Mouse (Mus musculus): ENCODE measurements around the gene Gatad2a.

The Gatad2a gene

DNA sequence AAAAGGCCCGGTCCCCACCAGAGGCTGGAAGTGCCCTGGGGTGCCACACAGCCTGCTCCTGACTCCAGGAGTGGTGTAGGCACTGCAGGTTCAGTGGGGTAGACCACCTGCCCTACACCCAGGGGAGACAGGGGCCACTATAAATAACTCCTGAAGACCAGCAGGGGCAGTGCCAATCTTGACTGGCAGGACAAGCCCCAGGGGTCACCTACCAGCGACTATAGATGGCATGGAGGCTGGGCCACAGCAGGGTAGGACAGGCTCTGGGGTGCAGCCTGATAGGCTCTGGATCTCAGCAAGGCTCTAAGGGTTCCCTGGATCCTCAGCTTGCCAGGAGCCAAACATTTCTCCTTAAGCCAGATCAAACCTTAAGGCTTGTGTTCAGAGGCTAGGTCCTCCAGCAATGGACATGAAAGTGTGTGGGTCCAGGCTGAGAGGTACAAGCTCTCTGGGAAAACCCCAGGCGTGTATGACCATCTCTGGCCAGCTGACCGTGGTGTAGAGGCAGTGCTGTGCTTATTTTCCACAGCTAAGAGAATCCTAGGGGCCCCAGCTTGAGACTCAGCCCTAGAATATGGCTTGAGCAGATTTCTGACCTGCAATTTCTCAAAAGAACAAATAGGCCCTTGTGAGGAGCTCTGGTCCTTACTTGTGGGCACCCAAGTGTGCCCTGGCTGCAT lies 100.3 kb downstream of the Gatad2a start:
- DNase-seq: no peak

DNA sequence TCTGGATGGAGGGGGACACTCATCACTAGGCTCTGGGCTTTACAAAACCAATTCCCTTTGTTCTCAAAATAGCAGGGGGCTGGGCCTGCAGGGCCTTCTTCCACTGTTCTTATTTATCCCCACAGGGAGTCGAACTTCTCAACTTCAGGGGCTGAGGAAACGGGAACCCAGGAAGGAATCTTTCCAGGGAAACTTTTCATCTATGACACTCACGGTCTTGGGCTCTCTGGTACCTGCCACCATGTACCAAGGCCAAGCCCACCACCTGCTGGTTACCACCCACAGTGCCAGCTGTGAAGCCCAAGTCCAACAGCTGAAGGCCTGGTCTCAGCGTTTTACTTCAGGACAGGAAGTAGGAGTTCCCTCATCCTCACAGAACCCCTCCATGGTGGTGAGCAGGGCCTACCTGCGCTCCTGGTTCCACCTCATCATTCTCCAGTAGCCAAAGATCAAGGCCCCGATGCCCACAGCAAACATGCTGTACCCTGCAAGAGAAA lies 101.3 kb downstream of the Gatad2a start:
- no peak for DNase-seq

DNA sequence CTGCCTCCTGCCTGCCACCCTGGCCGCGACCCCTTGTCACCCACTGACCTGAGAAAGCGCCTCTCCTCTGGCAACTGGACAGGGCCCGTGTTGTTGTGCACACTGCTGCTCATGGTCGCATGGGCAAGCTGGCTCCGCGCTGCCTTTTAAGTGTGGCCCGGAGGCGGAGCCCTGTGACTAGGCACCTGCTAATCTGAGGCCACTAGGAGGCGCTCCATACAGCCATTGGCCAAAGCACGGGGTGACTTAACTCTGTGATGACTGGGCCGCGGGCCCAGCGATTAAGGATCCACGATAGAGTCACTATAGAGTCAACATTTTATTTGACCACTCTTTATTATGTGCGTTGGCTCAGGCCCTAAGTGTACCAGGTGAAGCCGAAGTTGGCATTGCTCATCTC lies 102.3 kb downstream of the Gatad2a start:
- peak; percentile 86 for DNase-seq

DNA sequence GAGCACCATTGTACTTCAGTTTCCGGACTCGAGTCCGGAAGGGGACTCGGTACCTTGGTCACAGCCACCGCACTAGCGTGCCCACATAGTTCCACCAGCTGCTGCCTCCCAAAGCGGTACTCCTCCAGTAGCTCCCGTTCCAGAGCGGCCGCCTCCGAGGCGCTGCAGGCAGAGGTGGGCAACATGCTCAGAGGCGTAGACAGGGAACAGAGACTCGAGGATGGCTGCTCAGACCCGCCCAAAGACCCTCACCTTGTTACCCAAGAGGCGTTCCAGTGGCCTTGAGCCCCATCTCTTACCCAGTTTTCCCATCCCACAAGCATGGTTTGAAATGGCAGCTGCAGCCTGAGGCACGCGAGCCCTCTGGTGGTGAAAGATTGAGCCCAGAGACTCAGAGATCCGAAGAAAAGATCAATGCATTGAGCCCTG lies 105.4 kb downstream of the Gatad2a start:
- DNase-seq: peak; percentile 77

DNA sequence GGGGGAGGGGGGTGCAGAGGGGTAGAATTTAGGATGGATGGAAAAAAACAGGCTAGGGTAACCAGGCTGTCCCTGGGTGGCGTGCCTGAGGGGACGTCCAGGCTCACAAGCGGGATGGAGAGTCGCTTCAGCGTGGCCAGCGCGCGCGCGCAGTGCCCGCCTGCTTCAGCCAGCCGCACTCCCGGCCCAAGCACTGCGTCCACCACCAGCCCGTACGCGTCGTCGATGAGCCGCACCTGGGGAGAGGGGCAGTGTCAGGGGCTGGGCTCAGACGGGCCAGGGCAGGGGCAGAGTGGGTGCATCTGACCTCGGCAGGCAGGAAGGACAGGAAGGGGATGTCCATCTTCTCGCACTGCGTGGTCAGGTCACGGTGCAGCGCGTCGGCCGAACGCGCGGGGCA lies 107.3 kb downstream of the Gatad2a start:
- DNase-seq: peak; percentile 41

DNA sequence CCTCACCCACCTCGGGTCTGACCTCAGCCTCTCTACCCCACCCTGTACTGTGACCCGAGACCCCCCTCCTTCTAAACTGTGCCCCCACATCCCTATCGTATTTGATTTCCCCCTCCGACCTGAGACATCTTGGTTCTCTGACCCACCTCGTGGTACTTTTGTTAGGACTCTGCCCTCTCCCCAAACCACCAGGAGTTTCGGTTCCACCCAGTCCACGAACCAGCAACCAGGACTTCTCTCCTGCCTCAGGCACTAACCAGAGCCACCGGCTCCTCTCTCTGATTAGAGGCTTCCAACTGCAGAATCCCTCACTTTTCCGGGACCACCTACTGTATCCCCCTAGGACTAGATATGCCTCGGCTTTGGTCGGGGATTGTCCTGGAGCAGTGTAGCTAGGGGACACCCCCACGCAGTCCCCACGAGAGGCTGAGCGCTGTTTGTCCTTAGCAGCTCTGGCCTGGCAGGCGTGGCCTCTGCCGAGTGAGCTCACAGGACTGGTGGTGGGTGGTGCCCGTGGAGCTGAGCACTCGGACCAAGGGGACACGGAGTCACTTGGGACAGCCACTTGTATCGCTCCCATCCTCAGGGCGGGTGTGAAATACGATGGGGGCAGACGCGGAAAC lies 107.8 kb downstream of the Gatad2a start:
- DNase-seq: no peak

DNA sequence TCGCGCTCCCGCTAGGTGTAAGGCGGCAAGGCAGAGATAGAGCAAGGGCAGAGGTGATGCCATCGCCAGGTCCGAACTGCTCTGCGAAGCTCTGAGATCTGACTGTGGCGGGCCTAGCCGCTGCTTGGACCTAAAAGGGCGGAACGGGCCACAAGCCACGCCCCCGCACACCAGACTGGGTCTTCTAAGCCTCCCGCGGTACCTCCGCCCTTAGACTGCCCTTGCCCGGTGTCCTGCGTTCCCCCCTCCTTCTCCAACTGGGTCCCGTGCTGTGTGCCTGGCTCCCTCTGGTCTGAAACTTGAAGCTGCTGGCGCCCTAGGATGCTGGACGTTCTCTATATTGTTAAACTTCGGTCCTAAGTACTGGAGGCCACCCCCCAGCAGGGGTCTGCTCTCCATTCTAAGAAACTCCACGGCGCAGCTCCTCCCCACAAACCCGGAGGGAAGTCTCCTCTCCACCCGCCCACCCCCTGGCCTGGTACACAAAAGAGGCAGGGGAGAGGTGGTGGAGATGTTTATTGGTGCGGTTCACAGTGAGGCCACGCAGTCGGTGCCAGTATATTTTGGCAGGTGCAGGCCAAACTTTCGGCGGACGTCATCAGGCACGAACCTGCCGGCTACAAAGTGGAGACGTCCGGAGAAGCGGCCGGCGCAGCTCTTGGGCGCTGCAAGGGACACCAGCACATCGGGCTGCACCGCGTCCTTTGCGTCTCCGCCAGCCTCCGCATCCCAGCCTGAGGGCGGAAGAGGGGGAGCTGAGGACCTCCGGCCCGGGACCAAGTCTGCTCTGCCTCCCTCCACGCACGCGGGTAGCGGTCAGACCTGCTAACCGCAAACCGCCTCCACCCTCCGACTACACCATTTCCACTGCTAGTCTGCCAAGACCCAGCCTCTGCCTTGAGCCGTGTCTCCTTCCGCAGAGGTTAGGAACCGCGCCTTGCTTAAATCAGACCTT lies 108.6 kb downstream of the Gatad2a start, which contains the start of gene Cilp2:
Gene Cilp2, minus strand, starts transcription at position 399 of the 955 bp plus-strand sequence.
- peak; percentile 50 for DNase-seq

DNA sequence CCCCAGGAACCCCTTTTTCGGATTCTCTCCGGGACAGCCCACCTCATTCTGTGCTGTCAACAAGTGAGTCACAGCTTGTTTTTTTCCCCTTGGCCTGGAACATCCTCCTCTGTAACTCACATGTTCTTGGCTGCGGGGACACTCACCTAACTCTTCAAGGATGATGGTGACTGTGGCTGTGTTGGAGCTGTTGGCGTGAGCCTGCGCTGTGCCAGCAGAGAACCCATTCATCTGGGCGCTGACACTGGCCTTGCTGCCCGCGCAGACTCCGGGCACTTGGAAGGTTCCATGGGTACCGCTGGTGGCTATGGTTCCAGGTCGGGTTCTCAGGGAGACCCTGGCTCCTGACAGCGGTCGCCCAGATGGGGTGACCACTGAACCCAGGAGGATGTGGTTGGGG lies 112.0 kb downstream of the Gatad2a start:
- DNase-seq: no peak

DNA sequence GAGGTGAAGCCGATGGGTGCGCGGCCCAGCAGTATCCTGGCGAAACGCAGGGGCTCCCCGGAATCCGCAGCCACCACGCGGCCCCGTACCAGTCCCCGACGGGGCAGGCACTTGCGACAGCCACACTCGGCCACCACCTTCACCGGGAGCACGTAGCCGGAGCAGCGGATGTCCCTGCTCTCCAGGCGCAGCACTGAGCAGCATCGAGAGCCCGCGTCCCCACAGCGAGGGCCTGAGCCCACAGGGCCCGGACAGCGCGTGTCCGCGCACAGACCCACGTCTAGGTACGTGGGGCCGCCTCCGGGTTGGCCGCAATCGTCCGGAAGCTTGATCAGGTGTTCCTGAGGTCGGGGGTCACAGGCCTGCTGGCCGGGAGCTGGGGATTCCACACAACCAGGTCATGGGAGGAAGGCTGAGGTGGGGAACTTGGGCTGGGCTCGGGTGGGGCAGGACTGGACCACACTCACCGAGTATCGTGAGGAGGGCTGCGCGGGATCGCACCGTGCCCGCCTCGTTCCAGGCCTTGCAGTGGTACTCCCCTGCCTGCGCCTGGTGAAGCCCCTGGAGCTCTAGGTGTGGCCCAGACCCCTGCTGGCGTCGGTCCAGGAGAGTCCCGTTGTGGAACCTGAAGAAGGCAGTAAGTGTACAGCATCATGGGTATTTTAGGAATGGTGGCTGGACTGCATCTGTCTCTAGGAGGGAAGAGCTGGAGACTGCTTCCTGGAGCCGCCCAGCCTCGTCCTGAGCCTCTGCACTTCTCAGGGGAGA lies 113.2 kb downstream of the Gatad2a start:
- DNase-seq: no peak

DNA sequence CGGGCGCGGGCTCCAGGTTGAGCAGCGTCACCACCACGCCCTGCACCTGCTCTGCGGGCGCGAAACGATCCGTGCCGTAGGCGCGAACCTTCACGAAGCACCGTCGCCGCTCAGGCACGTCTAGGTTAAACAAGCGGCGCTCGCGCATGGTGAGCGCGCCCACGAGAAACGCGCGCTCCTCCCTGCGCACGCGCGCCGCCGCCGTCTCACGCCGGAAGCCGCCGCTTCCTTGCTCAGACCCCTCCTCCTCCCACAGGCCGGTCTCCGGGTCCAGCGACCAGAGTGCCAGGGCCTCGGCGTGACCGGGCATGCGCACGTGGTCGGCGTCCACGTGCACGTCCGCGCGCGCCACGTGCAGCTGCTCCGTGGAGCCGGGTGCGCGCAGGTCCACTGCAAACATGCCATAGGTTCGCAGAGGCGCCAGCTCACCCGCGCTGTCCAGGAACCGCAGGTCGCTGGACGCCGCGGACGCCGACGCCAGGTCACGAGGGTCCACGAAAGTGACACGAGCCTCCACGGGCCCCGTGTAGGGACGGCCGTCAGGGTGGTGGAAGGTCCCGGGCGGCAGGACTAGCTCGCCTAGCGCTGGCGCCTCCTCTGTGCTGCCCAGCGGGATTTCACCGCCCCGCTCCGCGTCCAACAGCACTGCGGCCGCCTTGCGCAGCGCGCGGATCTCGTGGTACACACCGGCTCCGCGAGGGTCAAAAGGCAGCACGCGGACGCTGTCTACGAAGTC lies 114.0 kb downstream of the Gatad2a start:
- peak; percentile 77 for DNase-seq

DNA sequence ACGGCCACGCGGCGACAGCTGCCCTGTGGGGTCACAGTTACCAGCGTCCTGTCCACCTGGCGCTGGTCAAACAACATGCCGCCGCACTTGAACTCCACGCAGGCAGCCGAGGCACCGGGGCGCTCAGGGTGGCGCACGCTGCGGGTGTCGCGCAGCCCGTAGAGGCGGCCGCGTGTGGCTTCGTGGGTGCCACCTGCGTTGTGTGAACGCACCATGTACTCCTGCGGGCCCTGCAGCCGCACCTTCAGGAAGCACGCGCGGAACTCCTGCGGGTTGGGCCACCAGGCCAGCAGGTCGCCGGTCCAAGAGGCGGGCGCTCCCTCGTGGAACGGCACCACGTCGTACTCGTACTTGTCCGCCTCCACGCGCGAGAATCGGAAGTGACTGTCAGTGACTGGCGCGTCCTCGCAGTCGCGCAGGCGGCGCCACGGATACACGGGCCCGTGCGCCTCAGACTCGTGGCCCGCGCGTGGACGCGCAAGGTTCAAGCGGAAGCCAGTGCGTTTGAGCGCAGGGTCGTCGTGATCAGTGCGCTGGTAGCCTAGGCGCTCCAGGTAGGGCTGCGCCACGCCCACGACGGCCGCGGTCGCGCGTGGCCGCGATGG lies 114.8 kb downstream of the Gatad2a start:
- no peak for DNase-seq

DNA sequence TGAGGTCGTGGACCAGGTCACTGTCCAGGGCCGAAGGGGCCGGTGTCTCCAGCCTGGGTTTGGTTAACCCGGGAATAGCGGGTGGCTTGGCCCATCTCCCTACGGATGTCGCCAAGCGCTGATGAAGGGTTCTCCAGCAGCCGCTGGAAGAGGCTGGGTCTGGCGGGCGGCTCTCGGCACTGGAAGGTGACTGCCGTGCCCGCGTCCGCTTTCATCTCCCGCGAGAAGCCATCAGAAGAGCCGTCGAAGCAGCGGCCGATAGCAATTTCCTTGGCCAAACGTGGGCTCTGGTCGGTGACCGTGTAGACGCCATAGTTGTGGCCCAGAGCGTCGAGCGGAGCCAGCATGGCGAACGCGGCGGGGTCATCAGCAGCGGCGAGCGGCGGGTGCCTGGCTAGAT lies 115.3 kb downstream of the Gatad2a start:
- peak; percentile 17 for DNase-seq

DNA sequence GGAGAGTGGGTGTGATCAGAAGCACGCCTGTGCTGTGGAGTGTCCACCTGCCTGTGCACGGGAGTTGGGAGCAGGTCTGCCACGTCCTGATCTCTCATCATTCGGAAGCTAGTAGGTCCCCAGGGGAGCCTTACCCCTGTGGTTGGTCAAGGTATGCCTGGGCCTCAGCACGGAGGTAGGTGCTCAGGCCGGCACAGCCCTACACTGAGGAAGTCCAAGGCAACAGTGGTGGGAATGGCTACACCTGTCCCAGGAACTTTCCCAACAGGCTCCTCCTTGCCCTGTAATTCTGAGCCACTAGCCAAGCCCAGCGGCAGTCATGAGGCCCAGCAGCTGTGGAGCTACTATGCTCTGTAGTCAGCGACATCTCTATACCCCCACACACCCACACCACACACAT lies 116.5 kb downstream of the Gatad2a start:
- no peak for DNase-seq

DNA sequence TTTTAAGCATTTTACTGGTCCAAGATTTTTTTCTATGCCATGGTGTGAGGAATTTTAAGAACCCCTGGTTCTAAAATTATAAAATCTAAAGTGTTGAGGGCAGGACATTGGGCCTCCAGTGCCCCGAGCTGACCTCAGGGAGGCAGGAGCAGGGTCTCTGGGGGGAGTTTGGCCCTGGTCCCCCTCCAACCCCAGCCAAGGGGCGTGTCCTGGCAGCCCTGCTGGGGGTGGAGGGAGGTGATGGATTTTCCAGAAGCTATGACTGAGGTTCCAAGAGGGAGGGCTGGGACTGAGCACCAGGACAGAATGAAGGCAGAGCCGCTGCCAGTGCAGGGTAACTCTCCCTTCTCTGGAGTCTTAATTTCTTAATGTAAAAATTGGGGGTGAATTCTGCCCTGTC lies 118.2 kb downstream of the Gatad2a start:
- DNase-seq: no peak

DNA sequence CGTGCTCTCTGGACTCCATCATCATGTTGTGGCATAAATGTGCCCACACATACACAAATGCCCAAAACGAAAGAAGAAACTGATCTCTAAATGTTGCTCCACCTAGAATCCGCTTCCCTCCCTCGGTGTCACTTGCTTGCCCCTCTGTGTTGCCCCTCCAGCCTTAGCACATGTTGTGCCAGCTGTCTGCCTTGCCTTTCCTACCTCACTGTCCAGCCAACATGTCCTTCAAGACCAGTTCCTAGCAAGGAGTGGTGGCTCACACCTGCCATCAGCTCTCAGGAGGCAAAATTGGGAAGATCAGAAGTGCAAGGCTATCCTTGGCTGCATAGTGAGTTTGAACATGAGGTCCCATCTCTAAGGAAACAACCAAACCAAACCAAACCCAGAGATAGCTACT lies 118.8 kb downstream of the Gatad2a start:
- no peak for DNase-seq

DNA sequence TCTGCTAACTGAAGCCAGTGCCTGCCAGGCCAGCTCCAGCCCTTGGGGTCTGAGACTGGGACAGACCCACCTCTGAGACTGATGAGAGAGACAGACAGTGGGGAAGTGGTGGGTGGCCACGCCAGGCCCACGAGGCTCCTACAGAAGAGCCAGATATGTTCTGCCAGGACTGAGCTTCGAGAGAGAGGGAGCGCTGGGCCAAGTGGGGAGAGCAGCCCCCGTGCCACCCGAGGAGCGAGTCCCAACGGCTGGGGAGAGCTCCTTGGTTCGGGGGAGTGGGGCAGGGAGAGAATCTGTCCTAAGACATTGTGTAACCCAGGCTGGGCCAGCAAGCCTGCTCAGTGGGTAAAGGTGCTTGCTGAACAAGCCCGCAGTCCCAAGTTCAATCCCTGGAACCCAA lies 119.2 kb downstream of the Gatad2a start:
- DNase-seq: no peak

DNA sequence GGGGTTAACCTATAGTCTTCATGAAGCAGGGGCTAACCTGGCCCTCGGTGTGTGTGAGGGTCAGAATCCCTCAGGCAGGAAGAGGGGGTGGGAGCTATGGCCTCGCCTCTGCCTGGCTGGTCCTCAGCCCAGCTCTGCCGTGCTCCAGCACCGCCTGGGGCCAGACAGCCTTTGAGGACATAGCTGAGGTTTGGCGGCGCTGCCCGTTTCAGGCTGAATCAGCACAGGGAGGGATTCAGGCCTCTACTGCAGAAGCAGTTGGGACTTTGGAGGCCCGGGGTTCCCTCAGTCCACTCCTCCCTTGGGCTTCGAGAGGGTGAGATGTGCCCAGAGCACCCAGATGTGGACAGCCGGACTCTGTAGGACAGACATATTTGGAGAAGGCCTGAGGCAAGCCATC lies 120.1 kb downstream of the Gatad2a start:
- DNase-seq: no peak

DNA sequence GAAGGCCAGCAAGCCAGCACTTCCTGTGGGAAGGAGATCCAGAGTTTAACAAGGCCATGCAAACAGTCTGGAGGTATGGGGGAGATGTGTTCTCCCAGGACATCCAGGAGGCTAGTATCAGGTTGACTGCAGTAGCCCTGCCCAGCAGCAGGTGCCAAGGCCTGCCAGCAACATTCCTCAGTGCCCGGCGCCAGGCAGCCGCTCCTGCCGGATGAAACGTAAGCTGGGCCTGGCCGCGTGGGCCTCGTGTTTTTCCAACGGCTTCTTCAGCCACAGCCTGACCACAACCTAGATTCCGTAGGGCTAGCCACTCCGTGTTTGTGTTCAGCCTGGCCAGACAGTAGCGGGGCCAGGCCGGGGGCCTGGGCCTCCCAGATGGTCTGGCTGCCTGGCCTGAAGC lies 121.5 kb downstream of the Gatad2a start:
- DNase-seq: no peak

DNA sequence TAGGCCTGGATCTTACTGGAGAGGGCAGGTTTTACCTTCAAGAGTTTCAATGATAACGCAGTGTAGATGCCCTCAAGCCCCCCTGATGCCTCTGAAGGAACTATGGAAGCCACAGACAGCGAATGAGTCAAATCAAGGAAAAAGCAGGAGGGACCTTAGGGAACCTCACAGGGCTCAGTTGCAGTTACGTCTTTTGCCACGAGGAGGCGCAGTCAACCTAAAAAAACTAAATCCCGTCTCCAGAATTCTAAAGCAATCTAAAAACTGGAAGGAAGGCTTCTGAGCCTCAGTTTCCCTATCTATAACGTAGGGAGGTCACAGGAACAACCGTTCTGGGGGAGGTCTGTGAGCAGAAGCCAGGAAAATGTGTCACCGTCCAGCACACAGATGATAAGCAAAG lies 122.0 kb downstream of the Gatad2a start:
- DNase-seq: peak; percentile 78

DNA sequence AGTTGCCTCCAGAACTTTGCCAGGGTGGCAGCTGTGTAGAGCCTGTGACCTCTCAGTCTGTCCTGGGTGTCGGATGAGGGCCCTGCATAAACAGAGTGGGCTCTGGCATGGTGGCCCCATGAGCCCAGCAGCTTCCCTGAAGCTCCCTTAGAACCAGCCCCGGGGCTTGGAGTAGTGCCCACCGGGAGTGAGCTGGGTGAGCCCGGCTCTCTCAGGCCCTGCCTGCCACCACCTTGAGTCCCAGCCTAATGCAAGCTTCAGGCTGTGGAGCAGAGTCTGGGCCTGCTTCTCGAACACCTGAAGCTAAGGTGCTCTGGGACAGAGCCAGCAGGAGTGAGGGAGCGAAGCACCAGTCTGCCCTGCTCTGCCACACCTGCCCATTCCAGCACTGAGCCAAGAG lies 125.3 kb downstream of the Gatad2a start:
- DNase-seq: no peak

DNA sequence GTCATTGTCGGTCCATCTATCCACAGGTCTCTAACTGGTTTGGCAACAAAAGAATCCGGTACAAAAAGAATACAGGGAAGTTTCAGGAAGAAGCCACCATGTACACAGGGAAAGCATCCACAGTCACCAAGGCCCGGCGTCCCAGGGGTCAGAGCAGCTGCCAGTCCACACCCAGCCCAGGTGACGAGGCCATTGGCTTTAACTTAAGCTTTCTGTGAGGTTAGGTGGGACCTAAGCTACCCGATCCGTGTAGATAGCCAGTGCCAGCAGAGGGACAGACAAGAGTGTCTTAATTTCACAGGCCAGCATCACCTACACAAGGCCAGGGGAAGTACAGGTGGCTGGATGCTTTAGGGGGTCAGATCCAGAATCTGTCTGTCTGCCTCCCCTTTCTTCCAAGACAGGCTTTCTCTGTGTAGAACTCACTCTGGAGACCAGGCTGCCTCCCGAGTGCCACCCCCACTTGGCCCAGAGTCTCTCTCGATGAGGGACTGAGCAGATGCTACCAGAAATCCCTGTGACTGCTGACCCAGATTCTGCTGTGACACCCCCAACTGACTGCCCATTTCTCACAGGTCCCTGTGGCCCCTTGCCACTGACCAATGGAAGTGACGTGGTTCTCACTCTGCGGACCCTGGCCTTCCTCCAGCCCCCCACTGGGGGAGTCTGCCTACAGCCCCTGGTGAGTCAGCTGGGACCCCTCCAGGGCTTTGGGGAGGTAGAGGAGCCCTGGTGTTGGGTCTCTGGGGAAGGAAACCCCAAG lies 126.0 kb downstream of the Gatad2a start:
- no peak for DNase-seq
